Mouse (Mus musculus): Measurements from ENCODE around the gene Ccdc51.
"Not testable (repeated sequence)": the region's sequence is repeated elsewhere in the genome, so short reads cannot be mapped to it uniquely, and the experiment has no call there.

Gene Ccdc51

DNA sequence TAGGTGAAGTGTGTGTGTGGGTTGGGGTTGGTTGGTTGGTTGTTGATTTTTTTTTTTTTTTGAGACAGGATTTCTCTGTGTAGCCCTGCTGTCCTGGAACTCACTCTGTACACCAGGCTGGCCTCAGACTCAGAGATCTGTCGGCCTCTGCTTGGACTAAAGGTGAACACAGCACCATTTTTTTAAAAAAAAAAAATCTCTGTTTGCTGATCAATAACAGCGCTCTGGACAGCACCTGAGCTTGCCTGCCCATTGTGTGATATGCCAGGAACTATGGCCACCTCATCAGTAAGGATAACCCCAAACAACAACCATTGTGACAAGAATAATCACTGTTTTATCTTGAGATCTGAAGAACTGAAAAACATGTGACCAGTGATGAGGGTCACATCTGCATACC, 42.8 kb downstream of the Ccdc51 start:
- DNase-seq (ENCODE audit: low spot score): no peak

DNA sequence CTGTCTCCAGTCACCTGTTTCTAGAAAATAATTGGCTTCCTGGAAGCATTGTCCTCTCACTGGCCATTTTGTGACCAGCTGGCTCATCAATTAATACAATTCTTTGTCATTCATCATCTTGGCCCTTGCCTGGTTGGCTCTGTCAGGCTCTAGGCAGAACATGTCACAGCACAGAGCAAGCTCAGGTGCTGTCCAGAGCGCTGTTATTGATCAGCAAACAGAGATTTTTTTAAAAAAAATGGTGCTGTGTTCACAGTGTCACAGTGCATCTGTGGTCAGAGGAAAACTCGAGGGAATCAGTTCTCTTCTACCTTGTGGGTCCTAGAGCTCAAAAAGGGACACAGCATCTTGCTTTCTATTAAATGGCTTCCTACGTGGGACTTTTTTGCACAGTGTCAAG, 43.2 kb downstream of the Ccdc51 start:
- no peak for DNase-seq (ENCODE audit: low spot score)

DNA sequence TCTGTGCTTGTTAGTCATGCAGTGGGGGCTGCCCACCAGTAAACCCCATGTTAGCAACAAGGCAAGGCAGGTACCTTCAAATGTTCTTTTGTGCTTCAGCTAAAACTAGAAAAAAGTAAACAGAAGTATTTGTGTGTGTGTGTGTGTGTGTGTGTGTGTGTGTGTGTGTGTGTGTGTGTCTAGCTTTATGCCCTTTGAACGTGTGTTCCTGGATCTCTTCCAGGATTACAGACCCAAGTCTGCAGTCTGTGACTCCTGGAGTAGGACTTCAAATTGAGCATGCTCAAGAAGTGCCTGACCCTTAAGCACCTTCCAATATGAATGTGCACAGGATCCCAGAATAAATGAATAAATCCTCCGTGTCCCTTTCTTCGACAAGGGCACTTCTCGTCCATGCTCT, 44.8 kb downstream of the Ccdc51 start:
- DNase-seq (ENCODE audit: low spot score): no peak

DNA sequence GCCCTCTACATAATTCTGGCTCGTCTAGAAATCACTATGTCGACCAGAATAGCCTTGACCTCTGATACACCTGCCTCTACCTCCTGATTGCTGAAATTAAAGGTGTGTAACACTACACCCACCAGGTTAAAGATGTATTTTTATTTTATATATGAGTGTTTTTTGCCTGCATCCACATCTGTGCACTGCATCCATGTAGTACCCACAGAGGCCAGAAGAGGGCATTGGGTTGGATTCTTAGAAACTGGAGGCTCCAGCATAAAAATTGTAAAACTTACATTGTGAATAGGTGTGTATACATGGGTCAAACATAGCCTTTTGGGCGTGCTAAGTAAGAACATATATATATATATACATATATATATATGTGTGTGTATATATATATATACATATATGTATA, 45.9 kb downstream of the Ccdc51 start:
- no peak for DNase-seq (ENCODE audit: low spot score)

DNA sequence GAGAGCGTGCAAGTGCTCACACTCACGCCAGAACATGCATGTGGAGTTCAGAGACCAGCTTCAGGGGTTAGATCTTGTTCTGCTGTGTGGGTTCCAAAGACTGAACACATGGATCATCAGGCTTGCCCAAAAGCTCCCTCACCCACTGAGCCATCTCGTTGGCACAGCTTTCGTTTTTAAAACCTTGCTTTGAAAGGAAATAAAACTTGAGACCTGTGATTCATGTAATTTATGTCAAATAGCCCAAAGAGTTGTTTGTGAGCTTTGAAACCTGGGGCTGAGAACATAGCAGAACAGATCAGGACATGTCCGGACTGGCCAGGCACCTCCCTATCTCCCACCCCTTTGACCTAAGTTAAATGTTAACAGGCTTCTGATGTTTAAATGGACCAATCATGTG, 47.8 kb downstream of the Ccdc51 start:
- no peak for DNase-seq (ENCODE audit: low spot score)

DNA sequence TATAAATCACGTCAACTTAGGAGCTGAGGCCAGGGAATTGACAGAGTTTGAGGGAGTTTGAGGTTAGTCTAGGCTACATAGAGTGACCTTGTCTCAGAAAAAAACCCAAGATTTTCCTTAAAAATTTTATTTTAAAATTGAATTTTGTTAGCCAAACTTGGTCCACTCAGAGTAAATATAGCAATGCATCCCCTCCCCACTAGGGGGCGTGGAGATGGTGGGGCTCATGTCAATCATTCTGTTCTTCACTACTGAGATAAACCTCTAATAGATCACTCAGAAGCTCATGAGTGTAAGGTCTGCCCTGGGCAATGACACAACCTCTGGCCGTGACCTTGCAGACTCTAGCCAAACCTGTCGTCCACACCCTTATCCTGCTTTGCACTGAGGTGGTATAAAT, 58.1 kb downstream of the Ccdc51 start:
- DNase-seq (ENCODE audit: low spot score): not testable (repeated sequence)
